Mouse (Mus musculus) forebrain, embryonic 16.5 days (tissue): ENCODE measurements around the gene Uts2b. TPM values are rescaled to one million over a fixed set of nuclear protein-coding genes. Genes with fewer than 3 reads are reported as not detected.

Experiments
- ATAC-seq: fragments of 200-750 bp; cut with Nextera tagmentation; 2 replicates; pipeline ENCODE4 v1.8.0; 2017; ENCODE audit warnings: mild to moderate bottlenecking, moderate library complexity
- H3K27ac ChIP-seq: fragments of 300-500 bp; sonication (generic); 2 replicates; pipeline ENCODE4 v1.5.1; 2014; ENCODE audit warnings: low read length, control low read depth
- H3K27me3 ChIP-seq: fragments of 300-500 bp; sonication (generic); replicated peaks from 2 replicates; pipeline ENCODE4 v1.6.1; 2014; ENCODE audit warnings: low read length; ENCODE audit not compliant: control insufficient read depth, insufficient read depth
- H3K36me3 ChIP-seq: fragments of 300-500 bp; sonication (generic); 2 replicates; pipeline ENCODE4 v1.6.1; 2014; ENCODE audit not compliant: control insufficient read depth, insufficient read depth
- H3K4me1 ChIP-seq: fragments of 300-500 bp; sonication (generic); replicated peaks from 2 replicates; pipeline ENCODE4 v1.6.1; 2014; ENCODE audit warnings: low read length; ENCODE audit not compliant: control insufficient read depth, insufficient read depth
- H3K4me2 ChIP-seq: fragments of 300-500 bp; sonication (generic); 2 replicates; pipeline ENCODE4 v1.6.1; 2014; ENCODE audit warnings: mild to moderate bottlenecking, low read length, control low read depth
- H3K4me3 ChIP-seq: fragments of 300-500 bp; sonication (generic); replicated peaks from 2 replicates; pipeline ENCODE4 v1.5.1; 2014; ENCODE audit warnings: mild to moderate bottlenecking, low read length, control low read depth
- H3K9ac ChIP-seq: fragments of 300-500 bp; sonication (generic); replicated peaks from 2 replicates; pipeline ENCODE4 v1.6.1; 2014; ENCODE audit warnings: low read depth, low read length, control low read depth
- H3K9me3 ChIP-seq: fragments of 300-500 bp; sonication (generic); 2 replicates; pipeline ENCODE4 v1.6.1; 2016; ENCODE audit warnings: low read length; ENCODE audit not compliant: control insufficient read depth
- WGBS: fragments of 180-500 bp; shearing (Covaris S2); extraction: QIAGEN DNeasy Blood & Tissue Kit; methylation state at CpG from one replicate; pipeline ENCODE4 v1.1.7; 2014; 5-methylcytosine and 5-hydroxymethylcytosine counted together
- polyA plus RNA-seq: library from polyadenylated mRNA; unstranded; fragments of >200 nt; fragmentation: Nextera tagmentation; extraction: Ambion mirVana; gene quantifications from 2 replicates; pipeline ENCODE4 v1.2.1, GENCODE M21; 2015

Gene Uts2b
- polyA plus RNA-seq, 1 experiment from 2014 or later = not detected

- Histone ChIP-seq H3K36me3 (no peaks in the 10 kb centered on the region), H3K9ac (no peak overlapping the region), H3K27me3 (no peaks in the 10 kb centered on the region), H3K27ac (no peak overlapping the region), H3K9me3 (peaks cover 2% of the 10 kb centered on the region; the same call in 1 of the 2 replicates), H3K4me1 (peaks cover 29% of the 10 kb centered on the region), H3K4me2 (peak overlapping the region; percentile 9; the same call in 1 of the 2 replicates), H3K4me3 (no peak overlapping the region)
- WGBS = 76% methylated on average over 2 of the region's 2 CpGs
- ATAC-seq = no peak
Observed at GRCm38 (mm10) chr16:27391845-27392244, 21.8 kb upstream of the Uts2b start.

- Histone ChIP-seq H3K9ac (no peak overlapping the region), H3K4me1 (peaks cover 29% of the 10 kb centered on the region), H3K36me3 (no peaks in the 10 kb centered on the region), H3K27me3 (no peaks in the 10 kb centered on the region), H3K27ac (peak overlapping the region; percentile 97; the same call in 1 of the 2 replicates), H3K9me3 (no peaks in the 10 kb centered on the region), H3K4me2 (peak overlapping the region; percentile 60), H3K4me3 (peak overlapping the region; percentile 93)
- 92% methylated on average over 4 of the region's 4 CpGs for WGBS
- ATAC-seq = no peak
Observed at GRCm38 (mm10) chr16:27390306-27390705, 20.3 kb upstream of the Uts2b start.

DNA sequence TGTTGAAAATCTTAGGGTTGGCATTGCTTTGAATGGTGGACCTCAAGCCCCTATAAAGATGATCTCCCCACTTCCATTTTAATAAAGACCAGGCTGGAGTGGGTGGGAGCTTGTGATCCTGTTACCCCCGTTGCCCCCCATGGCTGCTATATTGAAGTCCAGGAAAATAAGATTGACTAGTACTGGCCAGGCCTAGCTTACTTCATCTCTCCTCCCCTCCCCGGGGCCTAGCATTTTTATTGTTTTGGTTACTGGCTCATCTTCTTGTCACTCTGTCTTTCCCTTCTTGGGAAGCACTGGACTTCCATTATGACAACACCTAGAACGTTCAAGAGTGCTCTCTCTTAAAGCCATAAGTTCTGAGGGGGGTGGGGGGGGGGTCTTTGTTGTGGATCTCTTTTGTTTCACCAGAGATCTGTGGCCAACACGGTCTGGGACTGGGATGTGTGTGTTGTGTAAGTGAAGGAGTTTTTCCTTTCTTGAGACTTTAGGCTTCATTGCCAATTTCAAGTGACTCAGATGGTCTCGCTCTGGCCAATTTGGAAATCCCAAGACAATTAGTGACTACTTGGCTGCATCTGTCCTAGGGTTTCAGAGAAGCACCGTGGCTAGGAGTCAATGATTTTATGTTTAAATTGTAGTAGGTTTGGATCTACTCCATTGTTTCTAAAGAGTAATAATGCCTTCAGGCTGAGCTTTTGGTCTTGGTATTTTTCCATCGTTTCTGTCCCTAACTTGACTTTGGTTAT, 19.7 kb upstream of the Uts2b start:
- no peaks in the 10 kb centered on the region for H3K27me3 ChIP-seq
- WGBS = 15% methylated on average over 7 of the region's 7 CpGs
- peak; percentile 8 for ATAC-seq

GRCm38 (mm10) chr16:27388761-27389451, 18.9 kb upstream of the Uts2b start, which contains the start of gene Ccdc50:
Gene Ccdc50, plus strand, starts transcription at chr16:27388869.
- Histone ChIP-seq H3K4me1 (peaks cover 29% of the 10 kb centered on the region), H3K27me3 (no peaks in the 10 kb centered on the region), H3K36me3 (no peaks in the 10 kb centered on the region), H3K4me2 (peak within 1 kb of the TSS; percentile 60), H3K27ac (peak within 1 kb of the TSS; percentile 97), H3K9me3 (no peaks in the 10 kb centered on the region), H3K9ac (peak within 1 kb of the TSS; percentile 100), H3K4me3 (peak within 1 kb of the TSS; percentile 93)
- peak; percentile 90 for ATAC-seq
- under 1% methylated on average over 63 of the region's 69 CpGs for WGBS

More for the DNA sequence above, 19.7 kb upstream of the Uts2b start:
- Histone ChIP-seq H3K9me3 (no peaks in the 10 kb centered on the region), H3K4me1 (peaks cover 29% of the 10 kb centered on the region), H3K4me3 (peak overlapping the region; percentile 93), H3K27ac (peak overlapping the region; percentile 97), H3K4me2 (peak overlapping the region; percentile 60), H3K9ac (peak overlapping the region; percentile 100), H3K36me3 (no peaks in the 10 kb centered on the region)

DNA sequence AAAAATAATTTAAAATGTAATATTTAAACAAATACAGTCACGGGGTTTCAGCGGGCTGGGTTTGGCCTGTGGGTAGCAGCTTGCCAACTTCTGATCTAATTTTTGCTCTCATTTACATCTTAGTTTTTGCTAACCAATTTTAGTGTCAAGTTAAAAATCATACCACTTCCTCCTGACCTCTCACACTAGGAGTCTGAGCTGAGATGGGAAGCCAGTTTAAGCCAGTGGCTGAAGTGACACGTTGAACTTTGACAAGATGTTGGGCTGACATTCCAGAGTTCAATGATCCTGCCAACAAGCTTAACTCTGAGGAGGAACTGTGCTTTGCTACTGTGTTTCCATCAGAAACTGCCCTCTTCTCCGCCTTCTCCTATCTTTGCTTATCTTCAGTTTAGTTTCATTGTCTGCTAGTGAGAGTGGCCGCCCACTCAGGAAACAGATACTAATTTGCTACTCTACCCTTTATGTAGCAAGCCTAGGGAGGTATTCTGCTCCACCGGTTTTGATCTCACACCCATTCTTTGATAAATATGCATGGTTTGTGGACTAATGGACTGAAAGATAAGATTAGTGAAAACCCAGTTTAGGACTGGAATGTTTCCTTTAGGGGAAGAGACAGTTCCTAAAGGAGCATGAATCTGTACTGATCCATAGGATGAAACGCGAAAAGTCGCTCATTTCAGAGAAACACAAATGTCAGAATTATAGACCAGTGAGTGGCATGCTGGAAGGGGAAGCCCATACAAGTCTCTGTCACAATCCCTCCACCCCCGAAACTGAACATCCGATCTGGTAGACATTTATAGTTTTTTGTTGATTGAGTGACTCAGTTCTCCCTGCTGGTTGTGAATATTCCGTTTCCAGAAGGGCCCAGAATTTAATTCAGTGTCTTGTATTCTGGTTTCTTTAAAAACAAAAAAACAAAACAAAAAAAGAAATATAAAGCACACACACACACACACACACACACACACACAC, 17.9 kb upstream of the Uts2b start:
- Histone ChIP-seq H3K9ac (0 out of 2 replicates have a peak overlapping the region, but pooled peaks have one; percentile 15), H3K36me3 (no peaks in the 10 kb centered on the region), H3K4me3 (peak overlapping the region; percentile 93), H3K27me3 (no peaks in the 10 kb centered on the region), H3K27ac (peak overlapping the region; percentile 48), H3K4me1 (peaks cover 29% of the 10 kb centered on the region), H3K9me3 (no peaks in the 10 kb centered on the region), H3K4me2 (peak overlapping the region; percentile 60)
- WGBS = 43% methylated on average over 12 of the region's 12 CpGs
- no peak for ATAC-seq

- 85% methylated on average over 4 of the region's 4 CpGs for WGBS
Observed at GRCm38 (mm10) chr16:27386850-27387407, 16.9 kb upstream of the Uts2b start.

GRCm38 (mm10) chr16:27385649-27386048, 15.6 kb upstream of the Uts2b start:
- H3K4me1 ChIP-seq = peaks cover 15% of the 10 kb centered on the region
- H3K9ac ChIP-seq = no peak overlapping the region
- ATAC-seq = peak; percentile 32
- no peaks in the 10 kb centered on the region for H3K36me3 ChIP-seq
- 26% methylated on average over 1 of the region's 1 CpGs for WGBS
- no peaks in the 10 kb centered on the region for H3K27me3 ChIP-seq
- H3K9me3 ChIP-seq = no peaks in the 10 kb centered on the region
- no peak overlapping the region for H3K4me3 ChIP-seq
- no peak overlapping the region for H3K27ac ChIP-seq
- H3K4me2 ChIP-seq = no peak overlapping the region

More at GRCm38 (mm10) chr16:27386850-27387407, 16.9 kb upstream of the Uts2b start:
- ATAC-seq = no peak
- no peak overlapping the region for H3K4me2 ChIP-seq
- peaks cover 25% of the 10 kb centered on the region for H3K4me1 ChIP-seq
- no peak overlapping the region for H3K4me3 ChIP-seq
- H3K27me3 ChIP-seq = no peaks in the 10 kb centered on the region
- no peak overlapping the region for H3K9ac ChIP-seq
- H3K27ac ChIP-seq = no peak overlapping the region
- H3K9me3 ChIP-seq = no peaks in the 10 kb centered on the region
- H3K36me3 ChIP-seq = no peaks in the 10 kb centered on the region

- no peak overlapping the region for H3K27ac ChIP-seq
- H3K36me3 ChIP-seq = no peaks in the 10 kb centered on the region
- no peak overlapping the region for H3K9ac ChIP-seq
- H3K4me3 ChIP-seq = no peak overlapping the region
- no peaks in the 10 kb centered on the region for H3K27me3 ChIP-seq
- WGBS = 22% methylated on average over 4 of the region's 4 CpGs
- H3K4me2 ChIP-seq = no peak overlapping the region
- H3K4me1 ChIP-seq = peaks cover 9% of the 10 kb centered on the region
- H3K9me3 ChIP-seq = no peaks in the 10 kb centered on the region
- peak; percentile 54 for ATAC-seq
Observed at GRCm38 (mm10) chr16:27384893-27385603, 15.0 kb upstream of the Uts2b start.
